Mouse (Mus musculus): ENCODE data around the gene Rbm42. TPM values are rescaled to one million over a fixed set of nuclear protein-coding genes. Genes with fewer than 3 reads are reported as not detected.
A peak's percentile ranks its signal among the peaks of the same experiment; 100 is the strongest.

Gene Rbm42
- 46.0 and 51.4 TPM in 2 replicates for polyA plus RNA-seq (2012; rRNA removed)

DNA sequence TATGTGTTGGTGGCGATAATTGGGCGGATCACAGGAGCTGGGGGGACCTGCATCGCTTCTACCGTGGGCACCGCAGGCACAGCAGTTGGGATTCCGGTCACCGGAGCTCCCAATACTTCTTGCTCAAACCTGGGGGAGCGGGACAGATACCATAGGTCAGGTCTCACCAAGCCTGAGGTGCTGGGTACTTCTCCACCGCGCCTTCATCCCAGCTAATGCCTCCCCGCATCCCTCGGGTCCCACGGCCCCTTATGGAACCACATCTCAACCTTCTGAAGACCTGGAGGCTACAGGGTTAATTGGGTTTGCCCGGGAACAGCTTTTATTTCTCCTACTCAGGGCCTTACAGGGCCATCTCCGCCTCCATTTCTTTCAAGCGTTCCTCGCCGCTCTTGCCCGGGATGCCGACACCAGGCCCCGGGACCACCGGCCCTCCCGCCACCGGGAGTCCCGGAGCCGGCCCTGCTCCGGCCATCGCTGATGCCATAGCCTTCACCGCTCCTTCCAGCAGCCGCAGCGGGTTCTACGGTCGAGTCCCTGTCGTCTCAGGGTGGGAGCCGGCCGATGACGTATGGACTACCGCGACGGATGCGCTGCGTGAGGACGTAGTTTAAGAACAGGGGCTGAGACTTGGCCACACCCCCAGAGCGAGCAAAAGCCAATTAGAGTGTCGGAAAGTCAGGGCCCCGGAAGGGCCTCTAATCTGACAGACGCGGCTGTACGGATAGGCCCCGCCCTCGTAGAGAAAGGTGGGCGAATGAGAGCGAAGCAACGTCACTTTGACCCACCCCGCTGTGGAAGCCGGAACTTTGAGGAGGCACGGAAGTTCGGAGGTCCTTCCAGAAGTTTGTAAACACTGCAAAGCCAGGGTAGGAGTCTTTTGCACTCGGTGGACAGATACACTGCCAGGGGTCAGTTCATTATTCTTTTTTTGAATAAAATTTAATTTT lies at the start of gene Rbm42:
Rbm42 (minus strand) TSS at position 727 of the 950 bp plus-strand sequence.
- H3K4me3 ChIP-seq (ENCODE audit: insufficient read depth, low read depth, low read length) = peak within 1 kb of the TSS; percentile 64
- no peaks in the 10 kb centered on the region; the same call in 1 of the 2 replicates for H3K4me1 ChIP-seq (ENCODE audit: control insufficient read depth, insufficient read depth, low read length)
- no peaks in the 10 kb centered on the region for H3K27me3 ChIP-seq (replicated peaks; ENCODE audit: control insufficient read depth, insufficient read depth, low read length)
- TF ChIP-seq CTCF (conservative IDR thresholded peaks at IDR 0.05; ENCODE audit: insufficient read depth, insufficient read length, low read depth, low read length) = no peak
- peak; percentile 45 for TF ChIP-seq POLR2A (IDR thresholded peaks at IDR 0.05; ENCODE audit: low read depth, low read length)
- 0 out of 2 replicates have a peak within 1 kb of the TSS, but pooled peaks have one; percentile 2 for H3K27ac ChIP-seq (ENCODE audit: insufficient read depth, low read depth, low read length)
- peak; percentile 99 for DNase-seq
- WGBS = 1% methylated on average over 59 of the region's 59 CpGs
- H3K36me3 ChIP-seq (ENCODE audit: control insufficient read depth, insufficient read depth, low read length) = no peaks in the 10 kb centered on the region; the same call in none of the 2 replicates

- 50% methylated on average over 9 of the region's 9 CpGs for WGBS
- Histone ChIP-seq H3K4me3 (ENCODE audit: insufficient read depth, low read depth, low read length) (no peak within 1 kb of the TSS), H3K4me1 (ENCODE audit: control insufficient read depth, insufficient read depth, low read length) (peaks cover 7% of the 10 kb centered on the region; the same call in 1 of the 2 replicates), H3K27me3 (replicated peaks; ENCODE audit: control insufficient read depth, insufficient read depth, low read length) (no peaks in the 10 kb centered on the region), H3K36me3 (ENCODE audit: control insufficient read depth, insufficient read depth, low read length) (no peaks in the 10 kb centered on the region), H3K27ac (ENCODE audit: insufficient read depth, low read depth, low read length) (no peak within 1 kb of the TSS)
- DNase-seq = no peak
- TF ChIP-seq CTCF (conservative IDR thresholded peaks at IDR 0.05; ENCODE audit: insufficient read depth, insufficient read length, low read depth, low read length) (no peak), POLR2A (IDR thresholded peaks at IDR 0.05; ENCODE audit: low read depth, low read length) (no peak)
Measured at GRCm38 (mm10) chr7:30698589-30698988, 48.5 kb upstream of the Rbm42 start, which contains the start of gene 2200002J24Rik. Gene 2200002J24Rik, plus strand, starts transcription at chr7:30698926.

GRCm38 (mm10) chr7:30698101-30698500 lies 48.0 kb upstream of the Rbm42 start:
- TF ChIP-seq CTCF (conservative IDR thresholded peaks at IDR 0.05; ENCODE audit: insufficient read depth, insufficient read length, low read depth, low read length) = no peak
- Histone ChIP-seq H3K4me3 (ENCODE audit: insufficient read depth, low read depth, low read length) (no peak overlapping the region), H3K27ac (ENCODE audit: insufficient read depth, low read depth, low read length) (no peak overlapping the region), H3K36me3 (ENCODE audit: control insufficient read depth, insufficient read depth, low read length) (no peaks in the 10 kb centered on the region), H3K27me3 (replicated peaks; ENCODE audit: control insufficient read depth, insufficient read depth, low read length) (no peaks in the 10 kb centered on the region), H3K4me1 (ENCODE audit: control insufficient read depth, insufficient read depth, low read length) (peaks cover 7% of the 10 kb centered on the region; the same call in 1 of the 2 replicates)
- DNase-seq = no peak
- WGBS = 42% methylated on average over 5 of the region's 5 CpGs

GRCm38 (mm10) chr7:30688325-30688724 lies 38.2 kb upstream of the Rbm42 start:
- Histone ChIP-seq H3K36me3 (ENCODE audit: control insufficient read depth, insufficient read depth, low read length) (no peaks in the 10 kb centered on the region), H3K4me1 (ENCODE audit: control insufficient read depth, insufficient read depth, low read length) (peaks cover 6% of the 10 kb centered on the region), H3K27me3 (replicated peaks; ENCODE audit: control insufficient read depth, insufficient read depth, low read length) (no peaks in the 10 kb centered on the region), H3K4me3 (ENCODE audit: insufficient read depth, low read depth, low read length) (no peak overlapping the region), H3K27ac (ENCODE audit: insufficient read depth, low read depth, low read length) (no peak overlapping the region; the same call in 1 of the 2 replicates)
- 69% methylated on average over 6 of the region's 6 CpGs for WGBS
- DNase-seq = no peak
- TF ChIP-seq POLR2A (IDR thresholded peaks at IDR 0.05; ENCODE audit: low read depth, low read length) (no peak), CTCF (conservative IDR thresholded peaks at IDR 0.05; ENCODE audit: insufficient read depth, insufficient read length, low read depth, low read length) (no peak)

DNA sequence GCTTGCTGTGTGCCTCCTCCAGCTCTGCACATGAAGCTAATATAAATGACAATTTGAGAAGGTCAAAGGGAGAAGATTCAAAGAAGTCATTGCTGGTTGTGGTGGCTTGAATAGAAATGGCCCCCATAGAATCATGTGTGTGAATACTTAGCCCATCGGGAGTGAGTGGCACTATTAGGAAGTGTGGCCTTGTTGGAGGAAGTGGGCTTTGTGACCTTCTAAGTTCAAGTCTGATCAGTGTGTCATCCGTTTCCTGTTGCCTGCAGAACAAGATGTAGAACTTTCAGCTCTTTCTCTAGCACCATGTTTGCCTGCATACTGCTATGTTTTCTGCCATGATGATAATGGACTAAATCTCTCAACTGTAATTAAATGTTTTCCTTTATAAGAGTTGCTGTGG lies 33.3 kb upstream of the Rbm42 start:
- H3K4me3 ChIP-seq (ENCODE audit: insufficient read depth, low read depth, low read length) = no peak overlapping the region
- WGBS = 73% methylated on average over 2 of the region's 2 CpGs
- no peak for DNase-seq
- H3K27me3 ChIP-seq (replicated peaks; ENCODE audit: control insufficient read depth, insufficient read depth, low read length) = no peaks in the 10 kb centered on the region
- no peak overlapping the region for H3K27ac ChIP-seq (ENCODE audit: insufficient read depth, low read depth, low read length)
- TF ChIP-seq POLR2A (IDR thresholded peaks at IDR 0.05; ENCODE audit: low read depth, low read length) (no peak), CTCF (conservative IDR thresholded peaks at IDR 0.05; ENCODE audit: insufficient read depth, insufficient read length, low read depth, low read length) (no peak)
- peaks cover 5% of the 10 kb centered on the region for H3K4me1 ChIP-seq (ENCODE audit: control insufficient read depth, insufficient read depth, low read length)
- H3K36me3 ChIP-seq (ENCODE audit: control insufficient read depth, insufficient read depth, low read length) = no peaks in the 10 kb centered on the region

DNA sequence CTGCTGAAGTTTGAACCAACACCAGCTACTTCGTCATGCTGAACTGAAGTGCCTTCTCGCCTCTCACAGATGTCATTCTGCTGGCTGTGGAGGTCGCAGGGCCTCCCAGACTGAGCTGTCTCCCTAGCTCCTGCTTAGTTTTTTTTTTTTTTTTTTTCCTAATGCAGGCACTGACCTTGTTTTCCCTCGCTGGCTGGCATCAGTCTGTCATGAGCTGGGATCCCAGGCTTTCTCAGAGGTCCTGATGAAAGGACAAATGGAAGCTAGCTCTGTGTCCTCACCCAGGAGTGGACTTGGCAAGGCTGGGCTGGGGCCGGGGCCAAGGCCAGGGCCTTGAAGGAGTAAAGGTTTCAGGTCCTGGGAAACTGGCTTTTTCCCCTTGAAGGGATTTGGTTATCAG lies 31.8 kb upstream of the Rbm42 start:
- Histone ChIP-seq H3K36me3 (ENCODE audit: control insufficient read depth, insufficient read depth, low read length) (no peaks in the 10 kb centered on the region), H3K4me1 (ENCODE audit: control insufficient read depth, insufficient read depth, low read length) (no peaks in the 10 kb centered on the region), H3K27me3 (replicated peaks; ENCODE audit: control insufficient read depth, insufficient read depth, low read length) (no peaks in the 10 kb centered on the region), H3K27ac (ENCODE audit: insufficient read depth, low read depth, low read length) (no peak overlapping the region), H3K4me3 (ENCODE audit: insufficient read depth, low read depth, low read length) (no peak overlapping the region)
- TF ChIP-seq POLR2A (IDR thresholded peaks at IDR 0.05; ENCODE audit: low read depth, low read length) (no peak), CTCF (conservative IDR thresholded peaks at IDR 0.05; ENCODE audit: insufficient read depth, insufficient read length, low read depth, low read length) (no peak)
- WGBS = 61% methylated on average over 5 of the region's 5 CpGs
- DNase-seq = no peak
